Mouse (Mus musculus) heart, postnatal 0 days (tissue): ENCODE results near the gene Ptbp1.

Experiments
- CTCF ChIP-seq: IDR thresholded peaks from 2 replicates; pipeline ENCODE4 v1.5.1; 2016; ENCODE audit warnings: antibody characterized with exemption, control low read depth, low read depth
- EP300 ChIP-seq: IDR thresholded peaks from 2 replicates; pipeline ENCODE4 v1.6.1; 2016; ENCODE audit warnings: antibody characterized with exemption, low read depth

- TF ChIP-seq EP300 (no peak), CTCF (no peak)
These were observed 58.2 kb downstream of the Ptbp1 start for GRCm38 (mm10) chr10:79912412-79912811.
